Mouse (Mus musculus) forebrain, embryonic 14.5 days (tissue): ENCODE measurements around the gene Memo1. TPM values are rescaled to one million over a fixed set of nuclear protein-coding genes. Genes with fewer than 3 reads are reported as not detected.
"Not testable (repeated sequence)": the region's sequence is repeated elsewhere in the genome, so short reads cannot be mapped to it uniquely, and the experiment has no call there.

ENCODE experiments used
- ATAC-seq: fragments of 200-750 bp; cut with Nextera tagmentation; 2 replicates; pipeline ENCODE4 v1.8.0; 2017; ENCODE audit warnings: mild to moderate bottlenecking, moderate library complexity
- DNase-seq: peaks from one replicate; pipeline ENCODE4 v3.0.0-alpha.2; 2015; ENCODE audit warnings: low spot score
- H3K27ac ChIP-seq: fragments of 300-500 bp; sonication (generic); 2 replicates; pipeline ENCODE4 v1.5.1; 2014; ENCODE audit warnings: low read depth, mild to moderate bottlenecking, control low read depth, low read length, moderate library complexity
- H3K27me3 ChIP-seq: fragments of 300-500 bp; sonication (generic); replicated peaks from 2 replicates; pipeline ENCODE4 v1.6.1; 2014; ENCODE audit warnings: low read length, control low read depth, mixed read lengths; ENCODE audit not compliant: control insufficient read depth, insufficient read depth
- H3K36me3 ChIP-seq: fragments of 300-500 bp; sonication (generic); 2 replicates; pipeline ENCODE4 v1.6.1; 2014; ENCODE audit warnings: low read length, control low read depth; ENCODE audit not compliant: control insufficient read depth, insufficient read depth
- H3K4me1 ChIP-seq: fragments of 300-500 bp; sonication (generic); 2 replicates; pipeline ENCODE4 v1.6.1; 2014; ENCODE audit warnings: antibody characterized with exemption, low read length, control low read depth; ENCODE audit not compliant: control insufficient read depth, insufficient read depth
- H3K4me2 ChIP-seq: fragments of 300-500 bp; sonication (generic); 2 replicates; pipeline ENCODE4 v1.6.1; 2014; ENCODE audit warnings: mild to moderate bottlenecking, control low read depth, low read length
- H3K4me3 ChIP-seq: fragments of 300-500 bp; sonication (generic); 2 replicates; pipeline ENCODE4 v1.5.1; 2014; ENCODE audit warnings: low read depth, low read length, control low read depth
- H3K9ac ChIP-seq: fragments of 300-500 bp; sonication (generic); 2 replicates; pipeline ENCODE4 v1.6.1; 2014; ENCODE audit warnings: mild to moderate bottlenecking, low read length, control low read depth, moderate library complexity
- H3K9me3 ChIP-seq: fragments of 300-500 bp; sonication (generic); replicated peaks from 2 replicates; pipeline ENCODE4 v1.6.1; 2016; ENCODE audit warnings: low read length, control low read depth, mixed read lengths; ENCODE audit not compliant: control insufficient read depth
- WGBS: fragments of 180-500 bp; shearing (Covaris S2); extraction: QIAGEN DNeasy Blood & Tissue Kit; methylation state at CpG from one replicate; pipeline ENCODE4 v1.1.7; 2014; 5-methylcytosine and 5-hydroxymethylcytosine counted together
- polyA plus RNA-seq: library from polyadenylated mRNA; unstranded; fragments of >200 nt; fragmentation: Nextera tagmentation; extraction: Ambion mirVana; gene quantifications from 2 replicates; pipeline ENCODE4 v1.2.1, GENCODE M21; 2014

Gene Memo1
- 78.2 and 85.3 TPM in 2 replicates for polyA plus RNA-seq

GRCm38 (mm10) chr17:74295026-74295970 lies at the start of gene Memo1:
Memo1 (minus strand) TSS chr17:74295521.
- H3K4me2 ChIP-seq, result peak within 1 kb of the TSS; percentile 78
- peaks cover 8% of the 10 kb centered on the region; the same call in 1 of the 2 replicates for H3K36me3 ChIP-seq

GRCm38 (mm10) chr17:74341151-74341550 lies 45.8 kb upstream of the Memo1 start:
- 55% methylated on average over 5 of the region's 5 CpGs for WGBS
- H3K9me3 ChIP-seq, result no peaks in the 10 kb centered on the region
- no peak for ATAC-seq
- H3K4me2 ChIP-seq, result peak overlapping the region; percentile 75
- peaks cover 8% of the 10 kb centered on the region; the same call in 1 of the 2 replicates for H3K36me3 ChIP-seq
- H3K27me3 ChIP-seq, result no peaks in the 10 kb centered on the region
- DNase-seq, result no peak
- peak overlapping the region; percentile 35; the same call in 1 of the 2 replicates for H3K9ac ChIP-seq
- H3K27ac ChIP-seq, result no peak overlapping the region
- H3K4me1 ChIP-seq, result peaks cover 28% of the 10 kb centered on the region
- peak overlapping the region; percentile 98 for H3K4me3 ChIP-seq

More at GRCm38 (mm10) chr17:74295026-74295970, at the start of gene Memo1:
- no peaks in the 10 kb centered on the region for H3K9me3 ChIP-seq
- 1% methylated on average over 49 of the region's 110 CpGs for WGBS
- no peaks in the 10 kb centered on the region for H3K27me3 ChIP-seq
- DNase-seq (peak; percentile 91), ATAC-seq (peak; percentile 92)
- H3K4me1 ChIP-seq, result peaks cover 10% of the 10 kb centered on the region
- peak within 1 kb of the TSS; percentile 97 for H3K27ac ChIP-seq
- peak within 1 kb of the TSS; percentile 89 for H3K4me3 ChIP-seq
- H3K9ac ChIP-seq, result peak within 1 kb of the TSS; percentile 96

- peak within 1 kb of the TSS; percentile 98 for H3K4me3 ChIP-seq
- H3K36me3 ChIP-seq, result peaks cover 8% of the 10 kb centered on the region; the same call in 1 of the 2 replicates
- H3K9me3 ChIP-seq, result no peaks in the 10 kb centered on the region
- under 1% methylated on average over 58 of the region's 90 CpGs for WGBS
- ATAC-seq, result peak; percentile 78
- peak; percentile 61 for DNase-seq
- H3K4me1 ChIP-seq, result peaks cover 28% of the 10 kb centered on the region
- H3K27me3 ChIP-seq, result no peaks in the 10 kb centered on the region
- H3K27ac ChIP-seq, result peak within 1 kb of the TSS; percentile 98
- H3K4me2 ChIP-seq, result peak within 1 kb of the TSS; percentile 75
- H3K9ac ChIP-seq, result peak within 1 kb of the TSS; percentile 98
Measured at GRCm38 (mm10) chr17:74338937-74339804, 43.9 kb upstream of the Memo1 start, which contains the start of gene Spast. Spast (plus strand) TSS chr17:74338987.

GRCm38 (mm10) chr17:74338225-74338931 lies 43.1 kb upstream of the Memo1 start:
- Histone ChIP-seq H3K4me2 (peak overlapping the region; percentile 75), H3K4me1 (peaks cover 28% of the 10 kb centered on the region), H3K9me3 (no peaks in the 10 kb centered on the region), H3K9ac (peak overlapping the region; percentile 98), H3K27me3 (no peaks in the 10 kb centered on the region), H3K27ac (peak overlapping the region; percentile 98), H3K36me3 (0 out of 2 replicates have a peak, but pooled peaks cover 3% of the 10 kb centered on the region), H3K4me3 (peak overlapping the region; percentile 98)
- DNase-seq, result peak; percentile 97
- WGBS, result under 1% methylated on average over 39 of the region's 50 CpGs
- peak; percentile 93 for ATAC-seq

GRCm38 (mm10) chr17:74331049-74331676 lies 35.8 kb upstream of the Memo1 start:
- H3K4me1 ChIP-seq, result no peaks in the 10 kb centered on the region
- no peak overlapping the region for H3K9ac ChIP-seq
- no peak for ATAC-seq
- no peaks in the 10 kb centered on the region for H3K9me3 ChIP-seq
- H3K27me3 ChIP-seq, result no peaks in the 10 kb centered on the region
- WGBS, result 83% methylated on average over 9 of the region's 9 CpGs
- no peak for DNase-seq
- no peak overlapping the region for H3K27ac ChIP-seq
- H3K36me3 ChIP-seq, result no peaks in the 10 kb centered on the region
- no peak overlapping the region for H3K4me2 ChIP-seq
- H3K4me3 ChIP-seq, result no peak overlapping the region

- not testable (repeated sequence) for H3K4me2 ChIP-seq, H3K4me3 ChIP-seq, H3K9me3 ChIP-seq, H3K36me3 ChIP-seq, H3K9ac ChIP-seq, H3K27me3 ChIP-seq, H3K27ac ChIP-seq, H3K4me1 ChIP-seq
- ATAC-seq, result 0 out of 2 replicates have a peak, but pooled peaks have one; percentile 46
- 43% methylated on average over 2 of the region's 2 CpGs for WGBS
- peak; percentile 56 for DNase-seq
Measured at GRCm38 (mm10) chr17:74328146-74328545, 32.8 kb upstream of the Memo1 start.

GRCm38 (mm10) chr17:74327195-74327594 lies 31.9 kb upstream of the Memo1 start:
- H3K27ac ChIP-seq, DNase-seq, H3K9me3 ChIP-seq, H3K4me2 ChIP-seq, H3K36me3 ChIP-seq, H3K9ac ChIP-seq, ATAC-seq, H3K27me3 ChIP-seq, H3K4me3 ChIP-seq, H3K4me1 ChIP-seq: not testable (repeated sequence)
- WGBS, result 84% methylated on average over 7 of the region's 7 CpGs

- Histone ChIP-seq H3K9ac (no peak within 1 kb of the TSS), H3K4me2 (no peak within 1 kb of the TSS), H3K9me3 (no peaks in the 10 kb centered on the region), H3K4me3 (no peak within 1 kb of the TSS), H3K36me3 (no peaks in the 10 kb centered on the region), H3K4me1 (no peaks in the 10 kb centered on the region), H3K27ac (no peak within 1 kb of the TSS), H3K27me3 (no peaks in the 10 kb centered on the region)
- ATAC-seq (no peak), DNase-seq (no peak)
- WGBS, result 78% methylated on average over 2 of the region's 2 CpGs
Measured at GRCm38 (mm10) chr17:74323844-74324243, 28.5 kb upstream of the Memo1 start, which contains the start of gene Dpy30. Dpy30 (minus strand) TSS chr17:74323944.
